In genomic region chr19:27217941-27218411, GRCm38 (mm10) we compare ENCODE assay signal across 8 mouse cellular contexts. TPM values are rescaled to one million over a fixed set of nuclear protein-coding genes. Genes with fewer than 3 reads are reported as not detected.
DNase-seq lines count a peak whose midpoint lies in the region; ATAC-seq and TF ChIP-seq lines count a peak whose summit lies in the region.

No protein-coding gene starts in this region.

- WGBS in embryonic facial prominence, embryonic 13.5 days: 0% methylated on average over 32 of the region's 32 CpGs
- under 1% methylated on average over 32 of the region's 32 CpGs for WGBS in stomach, embryonic 14.5 days

- no peaks in the 10 kb centered on the region for H3K36me3 ChIP-seq in embryonic facial prominence, embryonic 13.5 days
- no peaks in the 10 kb centered on the region for H3K36me3 ChIP-seq in stomach, embryonic 14.5 days (ENCODE audit: control insufficient read depth, insufficient read depth, low read length)

- peaks cover 16% of the 10 kb centered on the region for H3K27me3 ChIP-seq in embryonic facial prominence, embryonic 13.5 days
- H3K27me3 ChIP-seq in stomach, embryonic 14.5 days (ENCODE audit: control insufficient read depth, insufficient read depth, low read length): 0 out of 2 replicates have a peak, but pooled peaks cover 9% of the 10 kb centered on the region

- H3K9me3 ChIP-seq in embryonic facial prominence, embryonic 13.5 days: no peaks in the 10 kb centered on the region
- H3K9me3 ChIP-seq in stomach, embryonic 14.5 days (ENCODE audit: control insufficient read depth, low read depth, low read length): no peaks in the 10 kb centered on the region

- H3K4me3 ChIP-seq in embryonic facial prominence, embryonic 13.5 days: peak overlapping the region; percentile 61
- peak overlapping the region; percentile 90 for H3K4me3 ChIP-seq in left cerebral cortex, adult 2 months
- peak overlapping the region; percentile 59 for H3K4me3 ChIP-seq in stomach, embryonic 14.5 days (ENCODE audit: low read depth, low read length)

- H3K27ac ChIP-seq in embryonic facial prominence, embryonic 13.5 days: peak overlapping the region; percentile 83
- H3K27ac ChIP-seq in left cerebral cortex, adult 2 months: peak overlapping the region; percentile 96
- no peak overlapping the region for H3K27ac ChIP-seq in stomach, embryonic 14.5 days (ENCODE audit: low read length)

- H3K4me1 ChIP-seq in embryonic facial prominence, embryonic 13.5 days: peaks cover 20% of the 10 kb centered on the region
- H3K4me1 ChIP-seq in stomach, embryonic 14.5 days (ENCODE audit: control insufficient read depth, insufficient read depth, low read length): peaks cover 3% of the 10 kb centered on the region; the same call in 1 of the 2 replicates

- no peak for ATAC-seq in embryonic facial prominence, embryonic 13.5 days (ENCODE audit: insufficient number of reproducible peaks, insufficient read depth, low FRiP score, low TSS enrichment, low read depth)
- no peak for ATAC-seq in stomach, embryonic 14.5 days (ENCODE audit: insufficient number of reproducible peaks, insufficient read depth, low FRiP score, low read depth)
- no peak for ATAC-seq in CD4-positive, CD25-positive, alpha-beta regulatory T cell, adult 4 months

- H3K9ac ChIP-seq in embryonic facial prominence, embryonic 13.5 days: peak overlapping the region; percentile 75
- H3K9ac ChIP-seq in stomach, embryonic 14.5 days (replicated peaks; ENCODE audit: low read depth, low read length): peak overlapping the region; percentile 50

- DNase-seq in 3134 (ENCODE audit: extremely low read depth, insufficient read length, low spot score) (peak; percentile 3), R1 (ENCODE audit: low read depth, low spot score) (peak; percentile 21)
- peak; percentile 49 to 56 for DNase-seq in heart, postnatal 10 days
- DNase-seq in left cerebral cortex, adult 2 months (ENCODE audit: extremely low spot score in 1 of 2, low spot score in 2 of 2): peak; percentile 58 to 69
- DNase-seq in lung, postnatal 4 days: peak; percentile 44 to 59

- intact Hi-C loops in heart, postnatal 10 days (cut with DNase I): loop anchor here (5.0 kb wide), 2 partner anchors 116 to 181 kb away; no protein-coding TSS in a partner anchor
- intact Hi-C loops in left cerebral cortex, adult 2 months (cut with DNase I): loop anchor here (5.0 kb wide), 7 partner anchors 96 to 471 kb away; partner anchors contain the start of genes Gm815 and Pum3

- TF ChIP-seq CTCF in left cerebral cortex, adult 2 months (IDR thresholded peaks at IDR 0.05): no peak

- peak overlapping the region; percentile 94 for H3K4me2 ChIP-seq in embryonic facial prominence, embryonic 13.5 days
- peak overlapping the region; percentile 97 for H3K4me2 ChIP-seq in stomach, embryonic 14.5 days (replicated peaks; ENCODE audit: low read depth, low read length)

RNA-seq across cellular contexts. Expression of gene Vldlr, which starts 1.7 kb away (rescaled TPM):
- 14.2 and 17.3 TPM in 2 replicates for polyA plus RNA-seq in embryonic facial prominence, embryonic 13.5 days (2015; fragmentation: Nextera tagmentation; extraction: Ambion mirVana)
- total RNA-seq in heart, postnatal 10 days (2021): 100 to 1,000 TPM; 160 to 178 TPM
- 10 to 100 TPM; 55.9 to 59.0 TPM for total RNA-seq in left cerebral cortex, adult 2 months (2021)
- 5.9 and 6.3 TPM in 2 replicates for polyA plus RNA-seq in stomach, embryonic 14.5 days (2014; fragmentation: Nextera tagmentation; extraction: Ambion mirVana)
- not detected for polyA plus RNA-seq in CD4-positive, CD25-positive, alpha-beta regulatory T cell, adult 4 months (2017; shearing (Covaris generic))

Comparison
In these comparisons a context has a peak if more than half of its experiments do, and no peak if none do; other contexts are left out.
1. DNase-seq: peak in every context shown above with its lines; median percentile 64 in left cerebral cortex, adult 2 months; 52 in heart, postnatal 10 days; 52 in lung, postnatal 4 days; 21 in R1; 3 in 3134.